Mouse (Mus musculus): ENCODE results near the gene Gng12. TPM values are rescaled to one million over a fixed set of nuclear protein-coding genes. Genes with fewer than 3 reads are reported as not detected.
"Not testable (repeated sequence)": the region's sequence is repeated elsewhere in the genome, so short reads cannot be mapped to it uniquely, and the experiment has no call there.

Gng12 gene
- polyA plus RNA-seq, 1 experiment from 2014 or later = 166 TPM

GRCm38 (mm10) chr6:66955089-66955657, 59.0 kb downstream of the Gng12 start:
- no peak overlapping the region for H3K4me3 ChIP-seq (ENCODE audit: inconsistent target)
- H3K79me2 ChIP-seq (ENCODE audit: inconsistent target) = peaks cover 12% of the 10 kb centered on the region; the same call in 1 of the 2 replicates
- H3K27ac ChIP-seq = no peak overlapping the region
- WGBS (ENCODE audit: missing documents) = 79% methylated on average over 11 of the region's 11 CpGs
- no peaks in the 10 kb centered on the region for H3K36me3 ChIP-seq (ENCODE audit: inconsistent target)

GRCm38 (mm10) chr6:66958466-66959235, 62.5 kb downstream of the Gng12 start:
- no peak overlapping the region for H3K4me3 ChIP-seq (ENCODE audit: inconsistent target)
- no peak overlapping the region for H3K27ac ChIP-seq
- H3K79me2 ChIP-seq (ENCODE audit: inconsistent target) = peaks cover 13% of the 10 kb centered on the region; the same call in 1 of the 2 replicates
- no peaks in the 10 kb centered on the region for H3K36me3 ChIP-seq (ENCODE audit: inconsistent target)
- WGBS (ENCODE audit: missing documents) = 62% methylated on average over 5 of the region's 5 CpGs

- 21% methylated on average over 2 of the region's 2 CpGs for WGBS (ENCODE audit: missing documents)
- H3K27ac ChIP-seq = no peak overlapping the region
- peaks cover 32% of the 10 kb centered on the region; the same call in 1 of the 2 replicates for H3K79me2 ChIP-seq (ENCODE audit: inconsistent target)
- H3K4me3 ChIP-seq (ENCODE audit: inconsistent target) = no peak overlapping the region
- no peaks in the 10 kb centered on the region for H3K36me3 ChIP-seq (ENCODE audit: inconsistent target)
Observed at GRCm38 (mm10) chr6:66962582-66963043, 66.4 kb downstream of the Gng12 start.

- Histone ChIP-seq H3K4me3 (ENCODE audit: inconsistent target) (no peak overlapping the region), H3K79me2 (ENCODE audit: inconsistent target) (peaks cover 36% of the 10 kb centered on the region; the same call in 1 of the 2 replicates), H3K36me3 (ENCODE audit: inconsistent target) (no peaks in the 10 kb centered on the region), H3K27ac (no peak overlapping the region)
- no CpG with 5 or more reads among the region's 1 CpGs for WGBS (ENCODE audit: missing documents)
Observed at GRCm38 (mm10) chr6:66963068-66963467, 66.9 kb downstream of the Gng12 start.

- 90% methylated on average over 3 of the region's 3 CpGs for WGBS (ENCODE audit: missing documents)
- not testable (repeated sequence) for H3K4me3 ChIP-seq (ENCODE audit: inconsistent target); H3K27ac ChIP-seq; H3K36me3 ChIP-seq (ENCODE audit: inconsistent target)
- peaks cover 42% of the 10 kb centered on the region; the same call in 1 of the 2 replicates for H3K79me2 ChIP-seq (ENCODE audit: inconsistent target)
Observed at GRCm38 (mm10) chr6:66963651-66964050, 67.5 kb downstream of the Gng12 start.

GRCm38 (mm10) chr6:66964222-66964621, 68.0 kb downstream of the Gng12 start:
- WGBS (ENCODE audit: missing documents) = 66% methylated on average over 4 of the region's 4 CpGs
- no peak overlapping the region for H3K27ac ChIP-seq
- peaks cover 48% of the 10 kb centered on the region; the same call in 1 of the 2 replicates for H3K79me2 ChIP-seq (ENCODE audit: inconsistent target)
- no peaks in the 10 kb centered on the region for H3K36me3 ChIP-seq (ENCODE audit: inconsistent target)
- no peak overlapping the region for H3K4me3 ChIP-seq (ENCODE audit: inconsistent target)

- Histone ChIP-seq H3K27ac (no peak overlapping the region), H3K79me2 (ENCODE audit: inconsistent target) (peaks cover 52% of the 10 kb centered on the region; the same call in 1 of the 2 replicates), H3K4me3 (ENCODE audit: inconsistent target) (no peak overlapping the region), H3K36me3 (ENCODE audit: inconsistent target) (no peaks in the 10 kb centered on the region)
- 95% methylated on average over 4 of the region's 4 CpGs for WGBS (ENCODE audit: missing documents)
Observed at GRCm38 (mm10) chr6:66965203-66965602, 69.0 kb downstream of the Gng12 start.

GRCm38 (mm10) chr6:66967788-66968187, 71.6 kb downstream of the Gng12 start:
- Histone ChIP-seq H3K4me3 (ENCODE audit: inconsistent target) (no peak overlapping the region), H3K79me2 (ENCODE audit: inconsistent target) (peaks cover 70% of the 10 kb centered on the region; the same call in 1 of the 2 replicates), H3K27ac (no peak overlapping the region), H3K36me3 (ENCODE audit: inconsistent target) (no peaks in the 10 kb centered on the region)
- 73% methylated on average over 2 of the region's 2 CpGs for WGBS (ENCODE audit: missing documents)

- H3K79me2 ChIP-seq (ENCODE audit: inconsistent target) = peaks cover 78% of the 10 kb centered on the region
- WGBS (ENCODE audit: missing documents) = 91% methylated on average over 3 of the region's 3 CpGs
- H3K36me3 ChIP-seq (ENCODE audit: inconsistent target) = no peaks in the 10 kb centered on the region
- no peak overlapping the region for H3K27ac ChIP-seq
- H3K4me3 ChIP-seq (ENCODE audit: inconsistent target) = no peak overlapping the region
Observed at GRCm38 (mm10) chr6:66969446-66969845, 73.2 kb downstream of the Gng12 start.

GRCm38 (mm10) chr6:66972300-66972699, 76.1 kb downstream of the Gng12 start:
- no peak overlapping the region for H3K4me3 ChIP-seq (ENCODE audit: inconsistent target)
- 51% methylated on average over 8 of the region's 8 CpGs for WGBS (ENCODE audit: missing documents)
- no peak overlapping the region for H3K27ac ChIP-seq
- no peaks in the 10 kb centered on the region for H3K36me3 ChIP-seq (ENCODE audit: inconsistent target)
- H3K79me2 ChIP-seq (ENCODE audit: inconsistent target) = peaks cover 84% of the 10 kb centered on the region

- peaks cover 84% of the 10 kb centered on the region for H3K79me2 ChIP-seq (ENCODE audit: inconsistent target)
- no peaks in the 10 kb centered on the region for H3K36me3 ChIP-seq (ENCODE audit: inconsistent target)
- 0% methylated on average over 3 of the region's 3 CpGs for WGBS (ENCODE audit: missing documents)
- H3K27ac ChIP-seq = peak overlapping the region; percentile 24; the same call in 1 of the 2 replicates
- no peak overlapping the region for H3K4me3 ChIP-seq (ENCODE audit: inconsistent target)
Observed at GRCm38 (mm10) chr6:66973180-66973579, 77.0 kb downstream of the Gng12 start.

GRCm38 (mm10) chr6:66975522-66975921, 79.3 kb downstream of the Gng12 start:
- no peak overlapping the region for H3K4me3 ChIP-seq (ENCODE audit: inconsistent target)
- WGBS (ENCODE audit: missing documents) = 100% methylated on average over 3 of the region's 4 CpGs
- no peaks in the 10 kb centered on the region for H3K36me3 ChIP-seq (ENCODE audit: inconsistent target)
- no peak overlapping the region for H3K27ac ChIP-seq
- H3K79me2 ChIP-seq (ENCODE audit: inconsistent target) = peaks cover 84% of the 10 kb centered on the region

GRCm38 (mm10) chr6:66979197-66979596, 83.0 kb downstream of the Gng12 start:
- Histone ChIP-seq H3K36me3 (ENCODE audit: inconsistent target) (no peaks in the 10 kb centered on the region), H3K79me2 (ENCODE audit: inconsistent target) (peaks cover 90% of the 10 kb centered on the region), H3K27ac (no peak overlapping the region), H3K4me3 (ENCODE audit: inconsistent target) (no peak overlapping the region)
- 90% methylated on average over 1 of the region's 1 CpGs for WGBS (ENCODE audit: missing documents)

- H3K27ac ChIP-seq = no peak overlapping the region
- no peaks in the 10 kb centered on the region for H3K36me3 ChIP-seq (ENCODE audit: inconsistent target)
- 98% methylated on average over 4 of the region's 4 CpGs for WGBS (ENCODE audit: missing documents)
- no peak overlapping the region for H3K4me3 ChIP-seq (ENCODE audit: inconsistent target)
- peaks cover 90% of the 10 kb centered on the region; the same call in 1 of the 2 replicates for H3K79me2 ChIP-seq (ENCODE audit: inconsistent target)
Observed at GRCm38 (mm10) chr6:66980040-66980439, 83.8 kb downstream of the Gng12 start.

- WGBS (ENCODE audit: missing documents) = 98% methylated on average over 3 of the region's 3 CpGs
- Histone ChIP-seq H3K27ac (no peak overlapping the region), H3K79me2 (ENCODE audit: inconsistent target) (peaks cover 88% of the 10 kb centered on the region; the same call in 1 of the 2 replicates), H3K36me3 (ENCODE audit: inconsistent target) (no peaks in the 10 kb centered on the region), H3K4me3 (ENCODE audit: inconsistent target) (no peak overlapping the region)
Observed at GRCm38 (mm10) chr6:66981366-66981765, 85.2 kb downstream of the Gng12 start.

Data from macrophage (primary cell).